Mouse (Mus musculus): ENCODE results near the gene Lrrc56.

The Lrrc56 gene

DNA sequence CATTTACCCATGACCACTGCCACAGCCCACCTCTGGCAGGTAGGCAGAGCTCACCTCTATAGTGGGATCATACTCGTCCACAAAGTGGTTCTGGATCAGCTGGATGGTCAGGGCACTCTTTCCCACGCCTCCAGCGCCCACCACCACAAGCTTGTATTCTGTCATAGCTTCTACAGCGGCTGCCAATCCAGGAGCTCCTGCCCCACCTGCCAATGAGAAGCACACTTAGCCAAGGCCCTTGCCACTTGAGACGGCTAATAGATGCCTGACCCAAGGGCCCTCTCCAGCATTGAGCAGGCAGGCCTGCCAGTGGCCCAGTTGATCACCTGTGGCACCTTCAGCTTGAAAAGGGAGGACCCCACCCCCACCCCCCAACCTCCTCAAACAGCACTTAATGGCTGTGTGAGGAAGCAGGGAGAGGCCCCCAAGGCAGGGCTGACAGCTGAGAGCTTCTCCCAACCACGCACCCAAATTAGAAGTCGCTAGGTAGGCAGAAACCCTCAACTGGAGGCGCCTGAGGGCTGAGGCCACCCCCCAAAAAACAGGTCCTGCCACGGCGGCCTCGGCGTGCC is 1.1 kb upstream of the Lrrc56 start:
- no peak for DNase-seq (ENCODE audit: low spot score)

DNA sequence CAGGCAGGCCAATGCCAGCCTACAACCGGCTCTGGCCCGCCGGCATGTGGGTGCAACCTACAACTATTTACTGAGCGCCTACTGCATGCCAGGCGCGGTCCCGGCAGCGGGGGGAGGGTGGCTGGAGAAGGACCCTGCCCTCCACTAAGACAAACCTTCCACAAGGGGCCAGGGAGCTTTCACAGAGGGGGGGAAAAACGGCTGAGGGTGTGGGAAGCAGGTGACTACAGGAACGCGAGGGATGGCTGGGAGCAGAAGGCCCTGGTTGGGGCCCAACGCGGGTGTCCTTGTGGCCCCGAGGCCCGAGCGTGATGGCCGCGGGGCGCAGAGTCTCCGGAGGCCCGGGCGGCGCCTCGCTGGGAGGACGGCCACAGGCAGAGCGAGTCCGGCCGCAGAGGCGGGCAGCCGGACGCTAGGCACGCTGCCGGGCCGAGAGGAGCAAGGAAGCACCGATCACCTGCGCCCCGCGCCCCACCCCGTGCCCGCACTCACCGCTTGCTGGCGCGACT is 555 bp upstream of the Lrrc56 start:
- peak; percentile 52 for DNase-seq (ENCODE audit: low spot score)

DNA sequence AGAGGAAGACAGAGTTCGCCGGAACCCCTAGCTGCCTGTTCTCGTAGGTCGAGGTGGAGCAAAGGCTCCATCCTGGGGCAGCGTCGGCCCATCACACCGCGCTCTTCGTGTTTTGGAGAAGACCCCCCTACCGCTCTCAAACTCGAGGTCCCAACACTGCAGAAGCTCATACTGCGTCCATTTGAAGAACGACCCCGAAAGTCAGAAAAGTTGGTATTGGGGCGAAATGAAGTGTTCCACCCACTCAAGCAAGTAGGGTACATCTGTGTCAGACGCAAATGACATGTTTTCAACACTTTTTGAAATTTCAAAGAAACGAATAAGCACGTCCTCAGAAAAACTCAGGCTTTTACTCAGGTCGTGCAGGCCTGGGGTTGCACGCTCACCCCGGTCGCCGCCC is 452 bp downstream of the Lrrc56 start:
- no peak for DNase-seq (ENCODE audit: low spot score)

DNA sequence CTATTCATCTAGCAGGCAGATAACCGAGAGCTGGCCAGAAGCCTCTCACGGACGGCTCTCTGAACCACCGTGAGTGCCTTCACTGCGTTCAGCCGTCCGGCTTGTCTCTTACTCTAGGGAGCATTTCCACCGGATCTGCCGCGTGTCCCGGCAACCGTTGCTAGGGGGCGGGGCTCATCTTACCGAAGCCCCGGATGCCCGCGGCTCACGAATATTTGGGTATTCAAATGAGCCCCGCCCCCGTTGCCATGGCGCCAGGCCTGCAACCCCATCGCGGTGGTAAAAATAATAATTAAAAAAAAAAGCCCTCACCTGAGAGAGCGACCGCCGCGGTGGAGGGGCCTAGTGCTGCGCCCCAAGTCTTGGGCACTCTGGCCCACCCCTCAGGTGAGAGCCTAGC is 873 bp downstream of the Lrrc56 start:
- peak; percentile 89 for DNase-seq (ENCODE audit: low spot score)

DNA sequence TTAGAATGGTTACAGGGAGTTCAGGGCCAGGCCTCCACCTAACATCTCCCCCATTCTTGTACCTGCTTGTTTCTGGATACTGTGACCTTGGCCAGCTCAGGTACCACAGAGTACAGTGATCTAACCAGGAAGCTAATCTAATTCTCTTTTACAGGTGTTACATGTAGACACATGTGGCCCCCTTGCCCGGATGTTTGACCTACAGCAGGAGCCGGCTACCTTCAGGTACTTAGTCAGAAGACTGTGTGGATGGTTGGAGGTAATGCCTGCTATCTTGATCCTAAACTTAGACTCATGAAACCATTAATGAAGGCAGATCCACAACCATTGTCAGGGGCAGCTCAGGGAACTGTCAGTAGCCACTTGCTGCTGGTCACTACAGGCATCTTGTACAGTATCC is 1.8 kb downstream of the Lrrc56 start:
- DNase-seq (ENCODE audit: low spot score) = no peak

DNA sequence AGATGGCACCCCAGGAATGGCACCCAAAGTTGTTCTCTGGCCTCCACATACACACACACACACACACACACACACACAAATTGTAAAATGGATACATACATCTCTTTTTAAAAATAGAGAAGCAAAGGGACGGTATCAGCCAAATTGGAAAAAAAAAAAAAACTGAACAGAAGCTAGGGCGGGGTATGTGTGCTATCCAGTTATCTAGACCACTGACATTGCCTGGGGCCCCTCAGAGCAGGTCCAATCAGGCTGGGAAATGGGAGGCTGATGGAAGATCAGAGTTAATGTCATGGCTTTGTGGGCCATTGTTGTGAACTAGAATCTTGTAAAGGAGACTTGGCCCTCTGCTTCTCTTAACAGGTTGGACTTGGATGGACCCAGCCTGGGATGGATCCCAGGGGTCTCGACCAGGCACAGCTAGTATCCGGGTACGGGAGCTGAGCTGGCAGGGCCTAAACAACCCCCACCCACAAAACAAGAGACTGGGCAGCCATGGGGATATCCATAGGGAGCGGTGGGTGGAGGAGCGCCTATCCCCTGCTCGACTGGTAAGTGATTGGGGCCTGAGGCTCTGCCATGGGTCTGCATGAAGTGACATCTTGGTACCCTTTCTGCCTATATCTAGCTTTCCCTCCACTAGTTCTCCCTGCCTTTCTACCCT is 2.8 kb downstream of the Lrrc56 start:
- no peak for DNase-seq (ENCODE audit: low spot score)

DNA sequence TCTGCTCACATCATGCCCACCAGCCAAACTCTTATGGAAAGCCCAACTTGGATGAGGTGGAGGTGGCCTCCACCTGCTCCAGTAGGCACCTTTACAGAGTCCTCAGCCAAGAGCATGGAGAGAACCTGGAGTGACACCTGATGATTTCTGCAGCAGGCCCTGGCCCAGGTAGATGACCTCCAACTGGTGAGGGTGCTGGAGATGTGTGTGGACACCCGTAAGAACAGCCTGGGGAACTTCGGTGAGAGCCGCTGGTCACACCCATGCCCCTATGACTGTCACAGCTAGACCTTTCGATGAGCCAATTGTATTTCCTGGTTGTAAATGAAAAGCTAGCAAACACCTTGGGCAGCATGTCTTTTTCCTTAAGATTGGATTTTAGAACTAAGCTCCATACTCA is 4.2 kb downstream of the Lrrc56 start:
- DNase-seq (ENCODE audit: low spot score) = no peak

DNA sequence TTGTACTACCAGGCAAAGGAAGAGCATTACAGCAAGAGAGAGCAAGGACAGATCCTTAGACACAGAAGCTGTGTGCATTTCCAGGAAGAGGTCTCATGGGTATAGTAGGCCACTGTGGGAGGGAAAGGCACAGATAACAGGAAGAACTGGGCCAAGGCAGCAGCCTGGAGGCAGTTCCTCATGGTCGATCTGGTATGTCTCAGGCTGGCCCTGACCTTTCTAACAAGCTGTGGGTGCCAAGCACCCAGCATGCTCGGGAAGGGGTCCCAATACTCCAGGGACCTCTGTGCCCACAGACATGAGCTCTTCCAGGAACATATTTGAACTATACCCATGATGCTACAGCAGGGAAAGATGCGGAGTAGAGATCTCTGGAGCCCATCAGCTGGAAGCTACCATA is 10.6 kb downstream of the Lrrc56 start:
- no peak for DNase-seq (ENCODE audit: low spot score)

DNA sequence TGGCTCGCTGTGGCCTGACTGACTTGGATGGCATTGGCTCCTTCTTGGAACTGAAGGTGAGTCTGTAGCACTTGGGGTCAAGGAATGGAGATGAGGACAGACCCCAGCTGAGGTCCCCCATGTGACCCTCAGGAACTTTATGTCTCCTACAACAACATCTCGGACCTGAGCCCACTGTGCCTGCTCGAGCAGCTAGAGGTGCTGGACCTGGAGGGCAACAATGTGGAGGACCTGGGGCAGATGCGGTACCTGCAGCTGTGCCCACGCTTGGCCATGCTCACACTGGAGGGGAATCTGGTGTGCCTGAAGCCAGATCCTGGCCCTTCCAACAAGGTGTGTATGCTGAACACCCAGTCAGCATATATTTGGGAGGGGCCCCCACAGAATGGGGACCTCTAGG is 11.5 kb downstream of the Lrrc56 start:
- no peak for DNase-seq (ENCODE audit: low spot score)

DNA sequence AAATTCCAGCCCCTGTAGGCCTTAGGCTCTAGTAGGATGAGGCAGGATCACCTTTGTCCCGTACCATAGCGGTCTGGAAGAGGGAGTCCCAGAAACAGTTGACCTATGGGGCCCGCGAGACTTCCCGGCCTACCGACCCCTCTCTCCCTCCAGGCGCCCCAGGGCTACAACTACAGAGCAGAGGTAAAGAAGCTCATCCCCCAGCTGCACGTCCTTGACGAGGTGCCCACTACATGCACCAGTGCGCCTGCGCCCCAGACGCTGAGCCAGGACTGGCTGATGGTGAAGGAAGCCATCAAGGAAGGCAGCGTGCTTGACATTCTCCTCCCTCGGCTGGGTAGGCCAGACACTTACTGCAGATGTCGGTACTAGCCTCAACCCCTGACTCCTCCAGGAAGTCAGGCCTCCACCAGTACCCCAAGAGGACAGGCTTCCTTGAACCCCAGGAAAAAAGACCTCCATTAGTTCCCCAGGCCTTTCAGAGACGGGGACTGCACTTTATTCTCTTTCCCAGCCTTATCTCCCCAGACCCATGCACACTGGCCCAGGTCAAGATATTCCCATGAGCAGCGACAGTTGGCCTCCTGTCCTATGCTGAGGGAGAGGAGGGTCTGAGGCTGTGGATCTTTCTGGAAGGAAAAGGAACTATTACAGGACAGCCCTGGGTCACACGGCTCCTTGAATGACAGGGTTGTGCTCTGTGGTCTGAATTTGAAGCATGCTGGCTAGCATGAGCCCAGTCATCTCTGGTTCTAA is 12.4 kb downstream of the Lrrc56 start:
- DNase-seq (ENCODE audit: low spot score) = no peak

DNA sequence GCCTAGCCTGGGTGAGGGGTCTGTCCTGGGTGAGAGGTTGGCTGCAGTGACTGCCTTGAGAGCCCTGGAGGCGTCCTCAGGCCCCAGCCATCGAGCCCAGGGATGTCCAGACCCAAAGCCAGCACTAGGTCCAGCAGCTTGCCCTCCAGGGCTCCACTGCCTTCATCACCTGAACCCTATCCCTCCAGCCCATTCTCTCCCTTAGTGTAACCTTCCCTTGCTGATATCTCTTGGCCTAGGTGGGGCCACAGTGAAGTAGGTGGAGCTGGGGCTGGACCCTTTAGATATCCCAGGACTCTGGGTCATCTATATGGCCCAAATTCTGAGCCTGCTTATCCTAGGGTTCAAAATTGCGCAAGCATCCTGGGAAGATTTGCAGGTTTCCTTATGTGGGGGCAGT is 15.6 kb downstream of the Lrrc56 start:
- no peak for DNase-seq (ENCODE audit: low spot score)

DNA sequence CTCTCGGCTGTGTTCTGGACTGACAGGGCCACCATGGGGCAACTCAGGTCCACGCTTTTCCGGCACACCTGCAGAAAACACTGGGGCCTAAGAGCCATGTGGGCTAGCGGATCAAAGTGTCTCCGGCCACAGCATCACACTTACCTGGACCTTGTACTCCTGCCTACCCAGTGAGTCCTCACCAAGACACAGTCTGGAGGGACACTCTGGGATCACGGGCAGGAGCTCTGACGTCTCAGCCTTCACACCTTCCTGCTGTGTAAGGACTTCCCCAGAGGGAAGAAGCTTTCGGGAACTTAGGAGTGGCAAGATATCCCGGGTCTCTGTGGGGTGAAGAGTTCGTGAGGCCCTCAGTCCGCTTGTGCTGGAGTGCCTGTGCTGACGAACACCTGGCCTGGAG is 16.2 kb downstream of the Lrrc56 start:
- no peak for DNase-seq (ENCODE audit: low spot score)

DNA sequence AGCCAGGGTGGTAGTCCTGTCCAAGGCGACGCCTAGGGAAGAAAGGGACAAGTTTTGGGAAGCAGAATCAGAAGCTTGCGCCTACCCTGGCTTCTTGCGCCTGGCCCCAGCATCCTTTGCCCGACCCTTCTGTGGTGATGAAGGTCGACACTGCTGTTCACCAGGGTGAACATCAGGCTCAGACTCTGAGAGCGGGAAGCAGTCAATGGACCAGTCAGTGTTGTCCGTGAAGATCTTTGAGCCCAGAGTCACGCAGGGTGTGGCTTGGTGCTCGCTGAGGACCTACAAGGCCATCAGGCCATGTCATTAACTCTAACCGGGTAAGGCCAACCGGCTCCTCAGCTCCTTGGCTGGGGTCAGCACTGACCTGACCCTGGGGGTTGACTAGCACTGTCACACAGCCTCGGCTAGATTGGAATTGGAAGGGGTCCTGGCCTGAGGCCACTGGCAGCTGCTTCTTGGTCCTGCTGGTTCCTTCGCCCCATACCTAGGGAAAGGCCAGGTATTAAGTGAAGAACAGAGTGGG is 16.7 kb downstream of the Lrrc56 start:
- no peak for DNase-seq (ENCODE audit: low spot score)

DNA sequence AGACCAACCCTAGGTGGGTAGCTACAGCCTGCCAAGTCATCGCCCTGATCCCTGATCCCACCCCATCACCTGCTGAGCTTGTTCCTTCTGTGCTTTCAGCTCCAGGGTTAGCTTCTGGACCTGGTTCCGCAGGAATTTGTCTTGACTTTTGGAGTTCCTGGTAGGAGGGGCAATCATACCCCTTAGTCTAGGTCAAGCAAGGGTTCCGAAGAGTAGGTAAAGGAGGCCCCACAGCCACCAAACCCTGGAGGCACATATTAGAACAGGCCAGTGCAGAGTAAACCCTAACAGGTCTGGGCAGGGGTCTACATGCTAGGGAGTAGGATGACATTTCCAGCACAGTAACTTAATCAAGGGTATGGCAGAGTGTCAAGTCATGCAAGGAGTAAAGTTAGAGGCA is 19.2 kb downstream of the Lrrc56 start:
- no peak for DNase-seq (ENCODE audit: low spot score)

DNA sequence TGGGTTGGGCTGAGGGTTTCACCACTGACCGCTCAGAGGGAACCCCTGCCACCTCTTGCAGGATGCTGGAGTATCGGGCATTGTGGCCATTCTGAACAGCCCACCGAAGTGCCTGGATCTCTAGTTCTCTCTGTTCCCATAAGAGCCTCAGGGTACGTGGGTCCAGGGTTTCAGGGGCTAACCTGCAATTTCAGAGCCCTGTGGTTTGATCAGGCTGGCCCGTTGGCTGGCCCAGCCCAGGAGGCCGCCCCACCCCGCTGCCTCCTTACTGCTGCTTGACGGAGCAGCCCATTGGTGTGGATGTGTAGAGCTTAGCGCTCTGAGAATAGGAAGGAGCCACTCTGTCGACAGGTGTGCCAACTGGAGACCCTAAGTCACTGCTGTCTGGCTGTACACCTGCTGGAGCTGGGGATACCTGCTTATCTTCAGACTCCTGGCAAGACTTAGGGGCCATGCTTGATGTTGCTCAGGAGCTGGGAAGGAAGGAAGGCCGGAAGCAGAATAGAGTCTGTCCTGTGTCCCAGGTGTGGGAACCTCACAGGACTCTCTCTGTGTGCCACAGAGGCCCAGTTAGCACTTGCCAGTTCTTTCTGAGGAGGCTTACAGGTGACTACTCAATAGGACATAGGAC is 19.8 kb downstream of the Lrrc56 start, which contains the start of gene Lmntd2:
Lmntd2 (minus strand) TSS at position 476 of the 631 bp plus-strand sequence.
- no peak for DNase-seq (ENCODE audit: low spot score)

DNA sequence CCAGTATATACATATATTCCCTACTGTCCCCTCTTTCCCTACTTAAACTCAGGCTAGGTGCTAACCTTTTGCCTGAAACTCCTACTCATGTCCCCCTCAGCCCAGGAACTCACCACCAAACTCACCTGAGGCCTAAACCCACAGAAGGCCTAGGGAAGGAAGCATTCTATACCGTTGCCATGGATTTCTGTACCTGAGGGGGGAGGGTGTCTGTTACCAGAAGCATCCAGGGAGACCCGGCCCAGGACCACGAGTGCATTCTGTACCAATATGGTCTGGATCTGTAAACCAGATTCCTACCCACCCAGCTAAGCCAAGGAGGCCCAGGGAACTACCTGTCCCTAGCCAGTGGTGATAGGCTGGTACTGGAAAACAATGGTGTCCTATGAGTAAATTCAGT is 20.4 kb downstream of the Lrrc56 start:
- DNase-seq (ENCODE audit: low spot score) = no peak

DNA sequence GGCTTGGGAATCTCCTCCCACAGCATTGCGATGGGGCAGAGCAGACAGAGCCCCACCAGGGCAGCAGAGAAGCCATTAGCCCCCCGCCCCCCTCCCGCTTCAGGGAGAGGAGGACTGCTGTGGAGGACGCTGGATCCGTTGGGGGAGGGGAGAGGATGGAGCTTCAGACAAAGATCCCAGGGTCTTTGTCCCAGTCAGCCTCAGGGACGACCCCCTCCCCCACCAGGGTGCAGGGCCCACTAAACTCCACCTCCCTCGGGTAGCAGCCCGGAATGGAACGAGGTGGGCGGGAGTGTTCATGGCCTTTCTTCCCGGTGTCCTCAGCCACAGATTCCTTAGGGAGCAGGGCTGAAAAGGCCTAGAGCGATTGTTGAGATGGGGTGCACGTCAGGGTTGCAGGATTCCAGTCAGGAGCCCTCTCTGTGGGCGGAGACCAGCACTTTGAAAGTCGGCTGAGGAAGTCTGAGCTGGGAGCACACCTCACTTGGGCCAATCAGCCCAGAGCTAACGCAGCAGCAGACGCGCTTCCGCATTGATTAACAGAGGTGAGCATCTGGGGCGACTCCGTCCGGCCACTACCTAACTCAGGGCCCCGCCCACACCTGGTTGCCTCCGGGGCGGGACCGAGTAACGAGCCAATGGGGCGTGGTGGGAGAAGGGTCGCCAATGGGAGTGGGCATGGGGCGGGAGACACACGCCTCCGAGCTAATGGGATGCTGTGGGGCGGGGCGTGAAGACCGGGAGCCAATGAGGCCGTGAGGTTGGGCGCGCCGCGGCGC is 21.3 kb downstream of the Lrrc56 start, which contains the start of gene Rassf7:
Rassf7 (plus strand) TSS at position 760 of the 779 bp plus-strand sequence.
- peak; percentile 92 for DNase-seq (ENCODE audit: low spot score)

DNA sequence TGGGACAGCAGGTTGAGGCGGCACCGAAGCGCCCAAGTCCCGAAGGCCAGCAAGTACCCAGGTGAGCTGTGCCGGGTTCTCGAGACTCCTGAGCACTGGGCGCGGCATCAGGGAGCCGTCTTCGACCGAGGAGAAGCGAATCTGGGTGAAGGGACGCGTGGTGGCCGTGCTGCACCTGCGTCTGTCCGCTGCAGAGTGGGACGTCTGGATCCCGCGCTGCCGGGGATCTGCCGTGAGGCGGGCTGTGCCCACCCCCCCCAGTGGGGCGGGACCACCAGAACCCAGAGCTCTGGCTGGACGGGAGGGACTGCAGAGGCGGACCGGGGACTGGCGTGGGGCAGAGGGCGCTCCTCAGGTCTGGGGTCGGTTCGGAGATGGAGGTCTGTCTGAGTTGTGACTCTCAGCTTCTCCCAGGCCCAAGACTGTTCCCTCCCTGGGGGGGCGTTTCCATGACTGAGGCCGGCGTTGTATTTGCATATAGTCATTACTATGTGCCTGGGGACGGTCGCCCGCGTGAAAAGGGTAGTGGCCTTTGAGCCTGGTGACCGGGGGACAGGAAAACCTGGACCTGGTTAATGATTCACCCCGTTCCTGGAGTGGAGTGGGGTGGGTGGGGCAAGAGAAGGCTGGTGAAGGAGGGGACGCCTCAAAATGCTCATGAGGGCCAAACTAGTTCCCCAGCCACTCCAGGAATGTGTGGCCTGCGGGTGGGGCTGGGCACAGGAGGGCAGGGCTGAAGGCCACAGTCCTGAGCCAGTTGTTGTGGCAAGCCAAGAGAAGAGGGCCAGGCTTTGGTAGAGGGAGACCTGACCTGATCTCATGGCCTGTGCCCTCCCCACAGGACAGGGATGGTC is 22.1 kb downstream of the Lrrc56 start:
- peak; percentile 47 for DNase-seq (ENCODE audit: low spot score)

DNA sequence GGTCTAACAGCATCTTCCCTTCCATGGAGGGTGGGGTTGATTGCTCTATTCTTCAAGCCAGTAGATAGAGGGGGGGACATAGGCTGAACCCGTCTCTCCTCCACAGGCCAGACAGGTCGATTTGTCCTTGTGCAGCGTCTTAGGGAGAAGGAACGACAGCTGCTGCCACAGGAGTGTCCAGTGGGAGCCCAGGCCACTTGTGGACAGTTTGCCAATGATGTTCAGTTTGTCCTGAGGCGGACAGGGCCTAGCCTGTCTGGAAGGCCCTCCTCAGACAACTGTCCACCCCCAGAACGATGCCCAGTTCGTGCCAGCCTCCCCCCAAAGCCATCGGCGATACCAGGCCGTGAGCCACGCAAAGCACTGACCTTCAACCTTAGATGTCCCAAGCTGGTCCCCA is 22.9 kb downstream of the Lrrc56 start:
- no peak for DNase-seq (ENCODE audit: low spot score)

DNA sequence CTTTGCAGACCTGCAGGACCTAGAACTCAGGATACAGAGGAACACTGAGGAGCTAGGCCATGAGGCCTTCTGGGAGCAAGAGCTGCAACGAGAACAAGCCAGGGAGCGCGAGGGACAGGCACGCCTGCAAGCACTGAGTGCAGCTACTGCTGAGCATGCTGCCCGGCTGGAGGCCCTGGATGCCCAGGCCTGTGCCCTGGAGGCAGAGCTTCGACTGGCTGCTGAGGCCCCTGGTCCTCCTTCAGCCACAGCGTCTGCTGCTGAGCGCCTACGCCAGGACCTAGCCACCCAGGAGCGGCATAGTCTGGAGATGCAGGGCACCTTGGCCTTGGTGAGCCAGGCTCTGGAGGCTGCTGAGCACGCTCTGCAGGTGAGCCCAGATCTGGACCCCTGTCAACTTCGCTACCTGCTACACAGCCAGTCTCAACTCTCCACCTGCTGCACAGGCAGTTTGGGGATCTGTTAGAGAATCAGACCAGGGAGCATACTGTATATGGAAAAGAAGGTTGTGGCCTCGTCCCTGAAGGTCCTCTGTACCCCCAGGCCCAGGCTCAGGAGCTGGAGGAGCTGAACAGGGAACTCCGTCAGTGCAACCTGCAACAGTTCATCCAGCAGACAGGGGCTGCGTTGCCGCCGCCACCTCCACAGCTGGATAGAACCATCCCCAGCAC is 23.5 kb downstream of the Lrrc56 start:
- DNase-seq (ENCODE audit: low spot score) = no peak
